Comparison of ENCODE assay signal across 29 mouse cellular contexts in the genomic region with DNA sequence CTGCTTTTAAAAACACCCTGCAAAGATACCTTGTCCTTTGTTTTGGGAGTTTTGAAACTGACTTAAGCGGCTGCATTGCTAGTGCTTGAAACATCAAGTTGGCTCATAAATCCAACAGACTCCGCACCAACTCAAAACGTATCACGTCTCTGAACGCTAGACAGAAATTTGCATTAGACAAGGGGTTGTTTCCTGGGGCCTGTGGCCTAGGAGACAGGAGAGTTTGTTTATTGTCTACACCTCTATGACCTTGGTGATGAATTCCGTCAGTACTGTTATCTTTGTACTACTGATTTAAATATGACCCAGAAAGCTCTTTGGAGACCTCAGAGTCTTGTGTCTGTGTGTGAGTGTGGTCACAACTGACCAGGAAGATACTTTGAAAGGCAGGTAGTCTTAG.
"Had no signal": no experiment of that assay in that cellular context is flagged by ENCODE, and none has a peak within 500 bp of the region (broad histone marks: within the 10 kb centered on the region; RNA-seq: fewer than 3 reads in every experiment).

No protein-coding gene starts in this region.

- H3K9ac ChIP-seq: heart, embryonic 13.5 days; heart, embryonic 15.5 days; hindbrain, embryonic 12.5 days; hindbrain, embryonic 14.5 days; intestine, embryonic 15.5 days; kidney, embryonic 15.5 days; limb, embryonic 13.5 days; limb, embryonic 15.5 days; liver, embryonic 12.5 days; liver, embryonic 14.5 days had no signal

- H3K27ac ChIP-seq: gastrocnemius, adult 2 months; heart, adult 2 months; heart, embryonic 13.5 days; heart, embryonic 15.5 days; hindbrain, embryonic 10.5 days; hindbrain, embryonic 12.5 days; hindbrain, embryonic 14.5 days; intestine, embryonic 15.5 days; kidney, embryonic 15.5 days; kidney, postnatal 0 days; limb, embryonic 13.5 days; limb, embryonic 15.5 days; liver, embryonic 12.5 days; liver, embryonic 14.5 days had no signal

- DNase-seq: gastrocnemius, adult 2 months; gastrocnemius, postnatal 10 days; gastrocnemius, postnatal 36 days; heart, adult 11 months; heart, adult 2 months; heart, postnatal 14 days; heart, postnatal 4 days; kidney, adult 2 months; kidney, adult 9 months; kidney, postnatal 25 days; kidney, postnatal 4 days; layer of hippocampus, adult 9-11 months; layer of hippocampus, postnatal 36 days; left cerebral cortex, postnatal 4 days had no signal

- ATAC-seq: hindbrain, embryonic 16.5 days; inflammation-experienced regulatory T-cells, adult 6 months; intestine, embryonic 15.5 days; intestine, postnatal 0 days; liver, embryonic 12.5 days had no signal

- H3K9me3 ChIP-seq: heart, embryonic 13.5 days; heart, embryonic 15.5 days; hindbrain, embryonic 10.5 days; hindbrain, embryonic 12.5 days; intestine, embryonic 15.5 days; kidney, embryonic 15.5 days; limb, embryonic 13.5 days; limb, embryonic 15.5 days; liver, embryonic 12.5 days had no signal

- H3K36me3 ChIP-seq: heart, embryonic 13.5 days; heart, embryonic 15.5 days; hindbrain, embryonic 10.5 days; hindbrain, embryonic 12.5 days; intestine, embryonic 15.5 days; kidney, embryonic 15.5 days; limb, embryonic 13.5 days; limb, embryonic 15.5 days; liver, embryonic 12.5 days had no signal

- H3K4me3 ChIP-seq: gastrocnemius, adult 2 months; heart, adult 2 months; heart, embryonic 13.5 days; heart, embryonic 15.5 days; hindbrain, embryonic 10.5 days; hindbrain, embryonic 12.5 days; intestine, embryonic 15.5 days; kidney, embryonic 15.5 days; limb, embryonic 13.5 days; limb, embryonic 15.5 days; liver, embryonic 12.5 days had no signal

- H3K27me3 ChIP-seq: heart, embryonic 13.5 days; heart, embryonic 15.5 days; hindbrain, embryonic 12.5 days; intestine, embryonic 15.5 days; kidney, embryonic 15.5 days; limb, embryonic 13.5 days; limb, embryonic 15.5 days; liver, embryonic 12.5 days had no signal
